Mouse (Mus musculus): ENCODE results near the gene Tsen54.
A peak's percentile ranks its signal among the peaks of the same experiment; 100 is the strongest.

The Tsen54 gene

GRCm38 (mm10) chr11:115859143-115859945 is 44.8 kb downstream of the Tsen54 start:
- peak; percentile 74 to 79 for DNase-seq (ENCODE audit: low spot score in 2 of 2)

GRCm38 (mm10) chr11:115863895-115864294 is 49.4 kb downstream of the Tsen54 start:
- DNase-seq (ENCODE audit: low spot score in 2 of 2): no peak

- no peak for DNase-seq (ENCODE audit: low spot score in 2 of 2)
Measured at GRCm38 (mm10) chr11:115869393-115869792, 54.9 kb downstream of the Tsen54 start.

- no peak for DNase-seq (ENCODE audit: low spot score in 2 of 2)
Measured at GRCm38 (mm10) chr11:115872437-115872836, 57.9 kb downstream of the Tsen54 start.

Data from urinary bladder, adult 18-20 months (tissue).